ENCODE assay signal across 21 mouse cellular contexts in genomic region chr3:28388540-28388939, GRCm38 (mm10).
DNase-seq lines count a peak whose midpoint lies in the region; ATAC-seq and TF ChIP-seq lines count a peak whose summit lies in the region.
"Had no signal": no experiment of that assay in that cellular context is flagged by ENCODE, and none has a peak within 500 bp of the region (broad histone marks: within the 10 kb centered on the region; RNA-seq: fewer than 3 reads in every experiment).

No protein-coding gene starts in this region.

- no peaks in the 10 kb centered on the region for H3K36me3 ChIP-seq in forebrain, postnatal 0 days (ENCODE audit: insufficient read depth)
- no peaks in the 10 kb centered on the region for H3K36me3 ChIP-seq in forebrain, embryonic 11.5 days (ENCODE audit: control insufficient read depth, insufficient read depth, low read length)
- H3K36me3 ChIP-seq in liver, embryonic 11.5 days (ENCODE audit: control insufficient read depth, insufficient read depth, low read length), result no peaks in the 10 kb centered on the region; the same call in 1 of the 2 replicates
- H3K36me3 ChIP-seq: embryonic facial prominence, embryonic 13.5 days; hindbrain, embryonic 13.5 days had no signal

- H3K4me3 ChIP-seq in forebrain, postnatal 0 days (ENCODE audit: low read depth, low read length), result no peak overlapping the region
- no peak overlapping the region for H3K4me3 ChIP-seq in forebrain, embryonic 11.5 days (ENCODE audit: low read depth, low read length)
- H3K4me3 ChIP-seq in layer of hippocampus, adult 2 months, result no peak overlapping the region
- H3K4me3 ChIP-seq in liver, embryonic 11.5 days (ENCODE audit: low read depth, low read length), result no peak overlapping the region
- H3K4me3 ChIP-seq: embryonic facial prominence, embryonic 13.5 days; forebrain, embryonic 13.5 days; heart, embryonic 13.5 days; hindbrain, embryonic 13.5 days had no signal

- WGBS in forebrain, postnatal 0 days, result 87% methylated on average over 3 of the region's 3 CpGs
- WGBS in forebrain, embryonic 11.5 days, result 92% methylated on average over 3 of the region's 3 CpGs
- 90% methylated on average over 3 of the region's 3 CpGs for WGBS in liver, embryonic 11.5 days

- 0 out of 2 replicates have a peak, but pooled peaks have one; percentile 18 for TF ChIP-seq CTCF in forebrain, postnatal 0 days (IDR thresholded peaks at IDR 0.05; ENCODE audit: low read depth)
- TF ChIP-seq CTCF in layer of hippocampus, adult 2 months (conservative IDR thresholded peaks at IDR 0.05), result peak; percentile 50

- no peak overlapping the region for H3K27ac ChIP-seq in forebrain, postnatal 0 days (ENCODE audit: low read depth, low read length)
- H3K27ac ChIP-seq in forebrain, embryonic 11.5 days (ENCODE audit: low read depth, low read length), result no peak overlapping the region
- H3K27ac ChIP-seq in layer of hippocampus, adult 2 months, result no peak overlapping the region
- no peak overlapping the region for H3K27ac ChIP-seq in liver, embryonic 11.5 days (ENCODE audit: low read depth, low read length)
- H3K27ac ChIP-seq: embryonic facial prominence, embryonic 13.5 days; forebrain, embryonic 13.5 days; heart, embryonic 13.5 days; hindbrain, embryonic 13.5 days; hindbrain, postnatal 0 days had no signal

- no peak for ATAC-seq in forebrain, postnatal 0 days
- ATAC-seq in forebrain, embryonic 11.5 days (replicated peaks; ENCODE audit: low FRiP score), result no peak
- ATAC-seq in liver, embryonic 11.5 days (replicated peaks; ENCODE audit: low FRiP score), result no peak
- ATAC-seq: activated CD4-positive, CD25-positive, alpha-beta regulatory T cell, adult 4 months; CD4-positive, CD25-positive, alpha-beta regulatory T cell, adult 4 months; forebrain, embryonic 13.5 days; hindbrain, postnatal 0 days had no signal

- H3K27me3 ChIP-seq in forebrain, postnatal 0 days (ENCODE audit: insufficient read depth, low read length), result no peaks in the 10 kb centered on the region
- no peaks in the 10 kb centered on the region for H3K27me3 ChIP-seq in forebrain, embryonic 11.5 days (ENCODE audit: control insufficient read depth, insufficient read depth, low read length)
- no peaks in the 10 kb centered on the region for H3K27me3 ChIP-seq in liver, embryonic 11.5 days (replicated peaks; ENCODE audit: control insufficient read depth, insufficient read depth, low read length)
- H3K27me3 ChIP-seq: embryonic facial prominence, embryonic 13.5 days; forebrain, embryonic 13.5 days; heart, embryonic 13.5 days; hindbrain, embryonic 13.5 days had no signal

- H3K9ac ChIP-seq in forebrain, postnatal 0 days, result no peak overlapping the region
- no peak overlapping the region for H3K9ac ChIP-seq in forebrain, embryonic 11.5 days (ENCODE audit: low read length)
- H3K9ac ChIP-seq in liver, embryonic 11.5 days (ENCODE audit: low read depth, low read length), result no peak overlapping the region
- H3K9ac ChIP-seq: embryonic facial prominence, embryonic 13.5 days; forebrain, embryonic 13.5 days; heart, embryonic 13.5 days; hindbrain, embryonic 13.5 days had no signal

- DNase-seq in forebrain, postnatal 0 days, result no peak
- no peak for DNase-seq in forebrain, embryonic 11.5 days (ENCODE audit: low spot score)
- no peak for DNase-seq in layer of hippocampus, adult 2 months (ENCODE audit: low spot score in 2 of 2)
- no peak for DNase-seq in layer of hippocampus, postnatal 14 days (ENCODE audit: low spot score in 2 of 2)
- peak; percentile 19 for DNase-seq in ES-CJ7 (ENCODE audit: low read depth, low spot score)
- no peak for DNase-seq in liver, embryonic 11.5 days (ENCODE audit: low spot score)
- DNase-seq in frontal cortex, postnatal 25 days (ENCODE audit: low spot score in 2 of 2), result no peak
- DNase-seq: adrenal gland, postnatal 14 days; B cell, adult 2 months; cerebellum, adult 11-12 months; cerebellum, adult 9-11 months; cerebellum, postnatal 36 days; gastrocnemius, postnatal 10 days; kidney, adult 2 months had no signal

- peaks cover 13% of the 10 kb centered on the region for H3K4me1 ChIP-seq in forebrain, postnatal 0 days (ENCODE audit: insufficient read depth)
- no peaks in the 10 kb centered on the region for H3K4me1 ChIP-seq in forebrain, embryonic 11.5 days (replicated peaks; ENCODE audit: control insufficient read depth, insufficient read depth, low read length)
- no peaks in the 10 kb centered on the region for H3K4me1 ChIP-seq in liver, embryonic 11.5 days (replicated peaks; ENCODE audit: control insufficient read depth, insufficient read depth, low read length)

- no peak overlapping the region for H3K4me2 ChIP-seq in forebrain, postnatal 0 days (ENCODE audit: low read depth)
- no peak overlapping the region for H3K4me2 ChIP-seq in forebrain, embryonic 11.5 days (ENCODE audit: low read depth, low read length, severe bottlenecking)
- H3K4me2 ChIP-seq in liver, embryonic 11.5 days, result no peak overlapping the region
- H3K4me2 ChIP-seq: embryonic facial prominence, embryonic 13.5 days; forebrain, embryonic 13.5 days; heart, embryonic 13.5 days; hindbrain, embryonic 13.5 days had no signal

- no peaks in the 10 kb centered on the region for H3K9me3 ChIP-seq in forebrain, postnatal 0 days (ENCODE audit: low read length)
- H3K9me3 ChIP-seq in forebrain, embryonic 11.5 days (ENCODE audit: control insufficient read depth, low read length), result no peaks in the 10 kb centered on the region
- H3K9me3 ChIP-seq in liver, embryonic 11.5 days (ENCODE audit: control insufficient read depth, low read length), result no peaks in the 10 kb centered on the region
- H3K9me3 ChIP-seq: embryonic facial prominence, embryonic 13.5 days; forebrain, embryonic 13.5 days; heart, embryonic 13.5 days; hindbrain, embryonic 13.5 days had no signal
